Mouse (Mus musculus) E14TG2a.4 (cell line): Measurements from ENCODE around the gene Eef1e1.

Experiments
- CTCF ChIP-seq: conservative IDR thresholded peaks from 2 replicates; pipeline ENCODE4 v1.5.1; 2014; ENCODE audit warnings: low read length
- NANOG ChIP-seq: IDR thresholded peaks from 2 replicates; pipeline ENCODE4 v1.6.1; 2014; ENCODE audit warnings: borderline replicate concordance, low read length, mixed read lengths

DNA sequence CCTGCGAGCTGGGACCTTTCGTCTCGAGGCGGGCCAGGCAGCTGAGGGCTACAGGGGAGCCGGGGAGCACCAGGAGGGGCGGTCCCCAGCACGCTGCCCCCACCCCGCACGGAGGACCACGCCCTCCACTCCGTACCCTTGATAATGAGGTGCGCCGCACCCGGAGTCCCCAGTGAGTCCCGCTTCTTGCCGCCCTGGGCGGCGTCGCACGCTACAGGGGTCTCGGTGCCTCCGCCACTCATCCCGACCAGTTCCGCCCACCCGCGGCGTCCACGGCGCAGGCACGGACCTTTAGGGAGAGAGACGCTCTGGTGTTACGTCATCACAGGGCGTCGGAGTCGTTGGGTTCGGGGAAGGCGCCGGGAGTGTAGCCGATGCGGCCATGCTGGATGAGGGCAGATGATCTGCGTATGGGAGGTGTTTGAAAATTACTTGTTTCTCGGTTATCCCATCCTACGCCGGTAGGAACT is 24.0 kb downstream of the Eef1e1 start, which contains the start of gene Bloc1s5:
- TF ChIP-seq CTCF (no peak), NANOG (no peak)
